Mouse (Mus musculus) retina, embryonic 14.5 days (tissue): ENCODE data around the gene Tep1.
"Not testable (repeated sequence)": the region's sequence is repeated elsewhere in the genome, so short reads cannot be mapped to it uniquely, and the experiment has no call there.

Experiments
- DNase-seq: peaks from one replicate; pipeline ENCODE4 v3.0.0-alpha.2; 2015; ENCODE audit warnings: low spot score

Tep1 gene

GRCm38 (mm10) chr14:50868211-50868610 is 2.1 kb downstream of the Tep1 start:
- DNase-seq = no peak

GRCm38 (mm10) chr14:50866966-50867365 is 3.4 kb downstream of the Tep1 start:
- no peak for DNase-seq

- not testable (repeated sequence) for DNase-seq
These were observed 5.4 kb downstream of the Tep1 start for GRCm38 (mm10) chr14:50865005-50865404.

GRCm38 (mm10) chr14:50862641-50863040 is 7.7 kb downstream of the Tep1 start:
- DNase-seq = no peak

GRCm38 (mm10) chr14:50855788-50856187 is 14.6 kb downstream of the Tep1 start:
- DNase-seq = no peak

- DNase-seq = peak; percentile 37
These were observed 33.1 kb downstream of the Tep1 start for GRCm38 (mm10) chr14:50837236-50837635.

- DNase-seq = no peak
These were observed 35.9 kb downstream of the Tep1 start for GRCm38 (mm10) chr14:50834435-50834834.

GRCm38 (mm10) chr14:50833964-50834363 is 36.4 kb downstream of the Tep1 start:
- no peak for DNase-seq

GRCm38 (mm10) chr14:50829878-50830277 is 40.5 kb downstream of the Tep1 start:
- DNase-seq = no peak

- no peak for DNase-seq
These were observed 43.8 kb downstream of the Tep1 start for GRCm38 (mm10) chr14:50826579-50826978.

- no peak for DNase-seq
These were observed 46.1 kb downstream of the Tep1 start for GRCm38 (mm10) chr14:50824219-50824618.

GRCm38 (mm10) chr14:50823240-50823639 is 47.1 kb downstream of the Tep1 start:
- no peak for DNase-seq

- DNase-seq = no peak
These were observed 57.3 kb downstream of the Tep1 start for GRCm38 (mm10) chr14:50813060-50813459.

GRCm38 (mm10) chr14:50807487-50808072 is 62.8 kb downstream of the Tep1 start, which contains the start of the genes Ccnb1ip1 and Parp2:
TSS of gene Ccnb1ip1 (minus strand) at chr14:50807732.
TSS of gene Parp2 (plus strand) at chr14:50807841.
- peak; percentile 100 for DNase-seq

- DNase-seq = not testable (repeated sequence)
These were observed 63.9 kb downstream of the Tep1 start for GRCm38 (mm10) chr14:50806469-50806868.

GRCm38 (mm10) chr14:50804683-50805082 is 65.7 kb downstream of the Tep1 start:
- peak; percentile 11 for DNase-seq

GRCm38 (mm10) chr14:50802843-50803562 is 67.4 kb downstream of the Tep1 start:
- DNase-seq = peak; percentile 49

- no peak for DNase-seq
These were observed 67.9 kb downstream of the Tep1 start for GRCm38 (mm10) chr14:50802441-50802840.

- peak; percentile 84 for DNase-seq
These were observed 70.7 kb downstream of the Tep1 start for GRCm38 (mm10) chr14:50799502-50800259.

- DNase-seq = no peak
These were observed 71.8 kb downstream of the Tep1 start for GRCm38 (mm10) chr14:50798512-50798911.

GRCm38 (mm10) chr14:50796464-50796863 is 73.9 kb downstream of the Tep1 start:
- DNase-seq = no peak

GRCm38 (mm10) chr14:50795965-50796364 is 74.4 kb downstream of the Tep1 start:
- no peak for DNase-seq
